In genomic region chr12:38114990-38115615, GRCm38 (mm10) we compare ENCODE assay signal across 10 mouse cellular contexts.
A peak's percentile ranks its signal among the peaks of the same experiment; 100 is the strongest.
DNase-seq lines count a peak whose midpoint lies in the region; ATAC-seq and TF ChIP-seq lines count a peak whose summit lies in the region.
"Had no signal": no experiment of that assay in that cellular context is flagged by ENCODE, and none has a peak within 500 bp of the region (broad histone marks: within the 10 kb centered on the region; RNA-seq: fewer than 3 reads in every experiment).

No protein-coding gene starts in this region.

- H3K4me3 ChIP-seq in liver, postnatal 0 days (ENCODE audit: low read depth, low read length), result no peak overlapping the region
- H3K4me3 ChIP-seq in liver, embryonic 11.5 days (ENCODE audit: low read depth, low read length), result no peak overlapping the region
- no peak overlapping the region for H3K4me3 ChIP-seq in forebrain, embryonic 13.5 days
- no peak overlapping the region for H3K4me3 ChIP-seq in neural tube, embryonic 12.5 days
- H3K4me3 ChIP-seq: limb, embryonic 15.5 days had no signal

- no peaks in the 10 kb centered on the region for H3K36me3 ChIP-seq in liver, postnatal 0 days (replicated peaks; ENCODE audit: insufficient read depth, low read length)
- H3K36me3 ChIP-seq in liver, embryonic 11.5 days (ENCODE audit: control insufficient read depth, insufficient read depth, low read length), result no peaks in the 10 kb centered on the region
- no peaks in the 10 kb centered on the region for H3K36me3 ChIP-seq in forebrain, embryonic 13.5 days (ENCODE audit: poor library complexity, severe bottlenecking)
- no peaks in the 10 kb centered on the region for H3K36me3 ChIP-seq in neural tube, embryonic 12.5 days
- H3K36me3 ChIP-seq: limb, embryonic 15.5 days had no signal

- H3K9ac ChIP-seq in liver, postnatal 0 days (replicated peaks), result no peak overlapping the region
- H3K9ac ChIP-seq in liver, embryonic 11.5 days (ENCODE audit: low read depth, low read length), result no peak overlapping the region
- no peak overlapping the region for H3K9ac ChIP-seq in forebrain, embryonic 13.5 days
- H3K9ac ChIP-seq in neural tube, embryonic 12.5 days, result no peak overlapping the region
- H3K9ac ChIP-seq: limb, embryonic 15.5 days had no signal

- no peak overlapping the region for H3K4me2 ChIP-seq in liver, postnatal 0 days (ENCODE audit: low read depth, low read length)
- no peak overlapping the region for H3K4me2 ChIP-seq in liver, embryonic 11.5 days
- no peak overlapping the region for H3K4me2 ChIP-seq in forebrain, embryonic 13.5 days
- no peak overlapping the region for H3K4me2 ChIP-seq in neural tube, embryonic 12.5 days (replicated peaks)
- H3K4me2 ChIP-seq: limb, embryonic 15.5 days had no signal

- peak; percentile 57 for TF ChIP-seq CTCF in liver, postnatal 0 days (IDR thresholded peaks at IDR 0.05; ENCODE audit: low read depth)

- WGBS in liver, postnatal 0 days (ENCODE audit: insufficient replicate concordance), result 63% methylated on average over 1 of the region's 1 CpGs
- WGBS in liver, embryonic 11.5 days, result 56% methylated on average over 1 of the region's 1 CpGs
- WGBS in forebrain, embryonic 13.5 days, result 68% methylated on average over 1 of the region's 1 CpGs
- WGBS in neural tube, embryonic 12.5 days, result 81% methylated on average over 1 of the region's 1 CpGs

- no peak for TF ChIP-seq EP300 in liver, postnatal 0 days (IDR thresholded peaks at IDR 0.05; ENCODE audit: low read depth)

- no peaks in the 10 kb centered on the region for H3K27me3 ChIP-seq in liver, postnatal 0 days (ENCODE audit: insufficient read depth, low read length)
- no peaks in the 10 kb centered on the region for H3K27me3 ChIP-seq in liver, embryonic 11.5 days (replicated peaks; ENCODE audit: control insufficient read depth, insufficient read depth, low read length)
- H3K27me3 ChIP-seq in forebrain, embryonic 13.5 days, result no peaks in the 10 kb centered on the region
- H3K27me3 ChIP-seq in neural tube, embryonic 12.5 days (replicated peaks), result no peaks in the 10 kb centered on the region
- H3K27me3 ChIP-seq: limb, embryonic 15.5 days had no signal

- no peaks in the 10 kb centered on the region for H3K9me3 ChIP-seq in liver, postnatal 0 days (ENCODE audit: low read length)
- H3K9me3 ChIP-seq in liver, embryonic 11.5 days (ENCODE audit: control insufficient read depth, low read length), result no peaks in the 10 kb centered on the region
- no peaks in the 10 kb centered on the region for H3K9me3 ChIP-seq in forebrain, embryonic 13.5 days (replicated peaks)
- no peaks in the 10 kb centered on the region for H3K9me3 ChIP-seq in neural tube, embryonic 12.5 days
- H3K9me3 ChIP-seq: limb, embryonic 15.5 days had no signal

- peak; percentile 52 to 62 for DNase-seq in cerebellum, postnatal 10 days
- no peak for DNase-seq in cerebellum, adult 11-12 months
- DNase-seq in liver, postnatal 0 days, result no peak
- DNase-seq in liver, embryonic 11.5 days (ENCODE audit: low spot score), result no peak
- DNase-seq in thymus, adult 18-20 months, result no peak
- DNase-seq in adipocyte (ENCODE audit: low spot score), result no peak
- DNase-seq: cerebellum, adult 9-11 months had no signal

- ATAC-seq in liver, postnatal 0 days, result no peak
- no peak for ATAC-seq in liver, embryonic 11.5 days (replicated peaks; ENCODE audit: low FRiP score)
- peak; percentile 80 for ATAC-seq in forebrain, embryonic 13.5 days
- 0 out of 2 replicates have a peak, but pooled peaks have one; percentile 46 for ATAC-seq in neural tube, embryonic 12.5 days (ENCODE audit: low FRiP score, low read depth)

- no peaks in the 10 kb centered on the region for H3K4me1 ChIP-seq in liver, postnatal 0 days (ENCODE audit: insufficient read depth)
- no peaks in the 10 kb centered on the region for H3K4me1 ChIP-seq in liver, embryonic 11.5 days (replicated peaks; ENCODE audit: control insufficient read depth, insufficient read depth, low read length)
- no peaks in the 10 kb centered on the region for H3K4me1 ChIP-seq in forebrain, embryonic 13.5 days
- no peaks in the 10 kb centered on the region for H3K4me1 ChIP-seq in neural tube, embryonic 12.5 days
- H3K4me1 ChIP-seq: limb, embryonic 15.5 days had no signal

- H3K27ac ChIP-seq in liver, postnatal 0 days (ENCODE audit: low read depth), result no peak overlapping the region
- no peak overlapping the region for H3K27ac ChIP-seq in liver, embryonic 11.5 days (ENCODE audit: low read depth, low read length)
- no peak overlapping the region for H3K27ac ChIP-seq in forebrain, embryonic 13.5 days
- H3K27ac ChIP-seq in neural tube, embryonic 12.5 days, result no peak overlapping the region
- H3K27ac ChIP-seq: limb, embryonic 15.5 days had no signal

Comparison
In these comparisons a context has a peak if more than half of its experiments do, and no peak if none do; other contexts are left out.
1. DNase-seq: peak in cerebellum, postnatal 10 days (2 of 2); none in cerebellum, adult 11-12 months (single experiment), liver, postnatal 0 days (single experiment), liver, embryonic 11.5 days (single experiment), thymus, adult 18-20 months (0 of 2) and adipocyte (single experiment).
2. ATAC-seq: peak in forebrain, embryonic 13.5 days (single experiment) and neural tube, embryonic 12.5 days (single experiment); none in liver, postnatal 0 days (single experiment) and liver, embryonic 11.5 days (single experiment).